Mouse (Mus musculus) limb, embryonic 11.5 days (tissue): ENCODE data around the gene Phxr2. TPM values are rescaled to one million over a fixed set of nuclear protein-coding genes. Genes with fewer than 3 reads are reported as not detected.
A peak's percentile ranks its signal among the peaks of the same experiment; 100 is the strongest.

Experiments used
- ATAC-seq: fragments of 200-750 bp; cut with Nextera tagmentation; 2 replicates; pipeline ENCODE4 v1.8.0; 2017; ENCODE audit warnings: low read depth; ENCODE audit not compliant: insufficient number of reproducible peaks, low FRiP score, low TSS enrichment
- DNase-seq: peaks from one replicate; pipeline ENCODE4 v3.0.0-alpha.2; 2015; ENCODE audit warnings: low spot score
- H3K27ac ChIP-seq: fragments of 300-500 bp; sonication (generic); replicated peaks from 2 replicates; pipeline ENCODE4 v1.5.1; 2014; ENCODE audit warnings: low read depth, mild to moderate bottlenecking, low read length
- H3K27me3 ChIP-seq: fragments of 300-500 bp; sonication (generic); 2 replicates; pipeline ENCODE4 v1.6.1; 2014; ENCODE audit warnings: mild to moderate bottlenecking, low read length, mixed read lengths; ENCODE audit not compliant: control insufficient read depth, insufficient read depth
- H3K36me3 ChIP-seq: fragments of 300-500 bp; sonication (generic); 2 replicates; pipeline ENCODE4 v1.6.1; 2014; ENCODE audit warnings: mild to moderate bottlenecking, low read length, moderate library complexity, mixed read lengths; ENCODE audit not compliant: control insufficient read depth, insufficient read depth
- H3K4me1 ChIP-seq: fragments of 300-500 bp; sonication (generic); 2 replicates; pipeline ENCODE4 v1.6.1; 2014; ENCODE audit warnings: low read length, mixed read lengths; ENCODE audit not compliant: control insufficient read depth, insufficient read depth
- H3K4me2 ChIP-seq: fragments of 300-500 bp; sonication (generic); 2 replicates; pipeline ENCODE4 v1.6.1; 2014; ENCODE audit warnings: low read depth, mild to moderate bottlenecking, moderate library complexity; ENCODE audit not compliant: severe bottlenecking
- H3K4me3 ChIP-seq: fragments of 300-500 bp; sonication (generic); 2 replicates; pipeline ENCODE4 v1.5.1; 2014; ENCODE audit warnings: low read depth, low read length
- H3K9ac ChIP-seq: fragments of 300-500 bp; sonication (generic); 2 replicates; pipeline ENCODE4 v1.6.1; 2014; ENCODE audit warnings: mild to moderate bottlenecking, low read length
- H3K9me3 ChIP-seq: fragments of 300-500 bp; sonication (generic); 2 replicates; pipeline ENCODE4 v1.6.1; 2016; ENCODE audit warnings: low read length; ENCODE audit not compliant: control insufficient read depth
- WGBS: fragments of 180-500 bp; shearing (Covaris S2); extraction: QIAGEN DNeasy Blood & Tissue Kit; methylation state at CpG from one replicate; pipeline ENCODE4 v1.1.7; 2014; 5-methylcytosine and 5-hydroxymethylcytosine counted together
- polyA plus RNA-seq: library from polyadenylated mRNA; unstranded; fragments of >200 nt; fragmentation: Nextera tagmentation; extraction: Ambion mirVana; gene quantifications from 2 replicates; pipeline ENCODE4 v1.2.1, GENCODE M21; 2014

Phxr2 gene
- polyA plus RNA-seq, 1 experiment from 2014 or later, result not detected

DNA sequence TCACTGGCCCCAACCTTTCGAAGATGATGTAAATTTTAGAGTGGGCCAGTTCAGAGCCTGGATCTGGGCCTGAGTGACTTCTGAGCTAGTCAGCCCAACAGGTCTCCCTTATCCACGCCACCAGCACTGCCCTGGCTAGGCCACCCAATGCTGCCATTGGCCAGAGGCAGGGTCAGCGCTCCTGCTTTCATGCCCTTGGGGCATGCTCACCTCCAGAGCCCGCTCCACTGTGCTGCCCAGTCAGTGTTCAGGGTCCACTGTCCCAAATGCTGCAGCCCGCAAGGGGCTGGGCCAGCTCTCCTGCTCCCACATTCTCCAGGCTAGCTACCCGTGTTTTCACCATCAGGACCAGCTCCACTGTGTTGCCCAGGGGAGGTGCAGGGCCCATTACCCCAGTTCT lies 23.9 kb upstream of the Phxr2 start:
- no peak overlapping the region for H3K4me3 ChIP-seq
- H3K36me3 ChIP-seq, result no peaks in the 10 kb centered on the region
- H3K9ac ChIP-seq, result no peak overlapping the region
- WGBS, result 95% methylated on average over 6 of the region's 6 CpGs
- H3K27ac ChIP-seq, result no peak overlapping the region
- H3K9me3 ChIP-seq, result no peaks in the 10 kb centered on the region
- DNase-seq (no peak), ATAC-seq (0 out of 2 replicates have a peak, but pooled peaks have one; percentile 21)
- H3K4me2 ChIP-seq, result no peak overlapping the region
- H3K27me3 ChIP-seq, result no peaks in the 10 kb centered on the region
- no peaks in the 10 kb centered on the region for H3K4me1 ChIP-seq

DNA sequence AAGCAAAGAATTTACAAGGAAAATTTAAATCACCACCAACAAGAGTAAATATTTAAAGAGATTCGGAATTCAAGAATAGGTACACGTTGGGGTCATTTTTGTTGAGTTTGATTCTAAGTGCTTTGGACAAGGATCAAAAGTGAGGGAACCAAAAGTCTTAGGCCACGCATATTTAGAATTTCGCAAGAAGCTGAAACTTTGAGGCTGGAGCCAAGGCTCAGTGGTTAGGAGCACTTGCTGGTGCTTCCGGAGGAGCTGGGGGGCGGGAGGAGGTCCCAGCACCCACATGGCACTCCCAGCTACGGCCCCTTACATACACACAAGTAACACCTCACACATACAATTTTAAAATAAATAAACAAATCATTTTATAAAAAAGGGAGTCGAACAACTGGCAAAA lies 20.5 kb upstream of the Phxr2 start:
- H3K27ac ChIP-seq, result no peak overlapping the region
- 94% methylated on average over 8 of the region's 8 CpGs for WGBS
- no peak for DNase-seq
- no peaks in the 10 kb centered on the region for H3K27me3 ChIP-seq
- ATAC-seq, result no peak
- no peak overlapping the region for H3K4me3 ChIP-seq
- no peak overlapping the region for H3K9ac ChIP-seq
- no peaks in the 10 kb centered on the region for H3K9me3 ChIP-seq
- H3K36me3 ChIP-seq, result no peaks in the 10 kb centered on the region
- no peak overlapping the region for H3K4me2 ChIP-seq
- no peaks in the 10 kb centered on the region for H3K4me1 ChIP-seq

- WGBS, result 91% methylated on average over 8 of the region's 8 CpGs
- Histone ChIP-seq H3K27ac (no peak overlapping the region), H3K9me3 (no peaks in the 10 kb centered on the region), H3K4me3 (no peak overlapping the region), H3K4me1 (no peaks in the 10 kb centered on the region), H3K27me3 (no peaks in the 10 kb centered on the region), H3K36me3 (no peaks in the 10 kb centered on the region), H3K4me2 (no peak overlapping the region), H3K9ac (no peak overlapping the region)
- ATAC-seq, result no peak
- no peak for DNase-seq
Measured at GRCm38 (mm10) chr10:99145611-99146010, 19.5 kb upstream of the Phxr2 start.

DNA sequence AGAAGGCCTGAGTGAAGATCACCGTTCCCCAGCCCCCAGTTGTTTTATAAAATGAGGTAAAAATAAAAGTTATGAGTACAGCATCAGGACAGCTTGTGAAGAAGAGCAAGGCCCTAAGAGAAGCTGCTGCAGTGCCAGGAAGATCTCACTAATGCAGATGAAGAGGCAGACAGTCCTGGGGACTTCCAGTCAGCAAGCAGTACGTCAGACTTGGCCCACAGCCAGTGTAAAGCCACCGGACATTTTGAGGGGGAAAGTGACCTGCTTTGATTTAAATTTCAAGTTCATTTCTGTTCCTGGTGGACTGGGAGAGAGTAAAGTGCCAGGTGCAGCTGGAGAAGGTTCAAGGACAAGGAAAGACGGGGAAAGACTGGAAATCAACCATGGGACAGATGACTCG lies 10.2 kb upstream of the Phxr2 start:
- ATAC-seq (no peak), DNase-seq (no peak)
- Histone ChIP-seq H3K4me2 (no peak overlapping the region), H3K36me3 (peaks cover 2% of the 10 kb centered on the region; the same call in 1 of the 2 replicates), H3K27ac (no peak overlapping the region), H3K4me3 (no peak overlapping the region), H3K9me3 (no peaks in the 10 kb centered on the region; the same call in 1 of the 2 replicates), H3K27me3 (no peaks in the 10 kb centered on the region), H3K4me1 (no peaks in the 10 kb centered on the region), H3K9ac (no peak overlapping the region)
- 90% methylated on average over 5 of the region's 5 CpGs for WGBS

DNA sequence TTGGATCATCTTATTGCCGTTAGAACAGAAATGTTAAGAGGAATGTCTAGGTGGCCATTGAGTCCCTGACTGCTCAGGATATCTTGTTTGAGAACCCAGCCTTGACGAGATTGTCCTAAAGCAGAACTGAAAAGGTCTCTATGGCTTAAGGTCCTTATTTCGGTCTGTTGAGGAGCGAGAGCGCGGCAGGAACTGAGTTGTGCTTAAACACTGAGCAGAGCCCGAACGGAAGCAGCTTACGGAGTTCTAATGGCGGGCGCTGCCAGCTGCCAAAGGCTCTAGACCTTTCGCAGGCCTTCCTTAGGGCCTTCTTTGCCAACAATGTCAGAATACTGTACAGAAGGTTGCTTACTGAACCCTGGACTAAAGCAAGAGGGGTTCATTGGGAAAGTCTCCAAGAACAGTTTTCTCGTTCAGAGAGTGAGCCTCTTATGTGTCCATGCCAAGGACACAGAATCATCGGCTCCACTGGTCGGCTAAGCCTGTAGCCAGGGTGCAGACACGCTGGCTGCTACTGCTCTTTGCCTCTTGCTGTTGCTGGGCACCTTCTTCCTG lies 7.3 kb upstream of the Phxr2 start:
- 94% methylated on average over 16 of the region's 16 CpGs for WGBS
- Histone ChIP-seq H3K27ac (no peak overlapping the region), H3K4me2 (no peak overlapping the region), H3K9me3 (no peaks in the 10 kb centered on the region), H3K4me1 (peaks cover 5% of the 10 kb centered on the region), H3K36me3 (no peaks in the 10 kb centered on the region), H3K9ac (no peak overlapping the region), H3K27me3 (no peaks in the 10 kb centered on the region), H3K4me3 (no peak overlapping the region)
- no peak for DNase-seq
- no peak for ATAC-seq

- Histone ChIP-seq H3K36me3 (no peaks in the 10 kb centered on the region), H3K4me3 (no peak overlapping the region), H3K9me3 (no peaks in the 10 kb centered on the region), H3K9ac (no peak overlapping the region), H3K4me1 (peaks cover 5% of the 10 kb centered on the region), H3K27ac (no peak overlapping the region), H3K27me3 (no peaks in the 10 kb centered on the region), H3K4me2 (no peak overlapping the region)
- WGBS, result 90% methylated on average over 11 of the region's 11 CpGs
- no peak for ATAC-seq
- DNase-seq, result no peak
Measured at GRCm38 (mm10) chr10:99132595-99133272, 6.6 kb upstream of the Phxr2 start.

GRCm38 (mm10) chr10:99132189-99132588 lies 6.1 kb upstream of the Phxr2 start:
- Histone ChIP-seq H3K4me2 (no peak overlapping the region), H3K9ac (no peak overlapping the region), H3K4me1 (peaks cover 5% of the 10 kb centered on the region), H3K27ac (no peak overlapping the region), H3K27me3 (no peaks in the 10 kb centered on the region), H3K4me3 (no peak overlapping the region), H3K9me3 (no peaks in the 10 kb centered on the region), H3K36me3 (no peaks in the 10 kb centered on the region)
- ATAC-seq (peak; percentile 58; the same call in 1 of the 2 replicates), DNase-seq (no peak)
- 88% methylated on average over 6 of the region's 6 CpGs for whole genome bisulfite sequencing

GRCm38 (mm10) chr10:99131298-99131697 lies 5.2 kb upstream of the Phxr2 start:
- 63% methylated on average over 5 of the region's 5 CpGs for WGBS
- H3K4me1 ChIP-seq, result peaks cover 5% of the 10 kb centered on the region
- no peak overlapping the region for H3K4me2 ChIP-seq
- no peak for ATAC-seq
- DNase-seq, result no peak
- no peak overlapping the region for H3K9ac ChIP-seq
- H3K27ac ChIP-seq, result no peak overlapping the region
- H3K36me3 ChIP-seq, result no peaks in the 10 kb centered on the region
- no peaks in the 10 kb centered on the region for H3K9me3 ChIP-seq
- H3K27me3 ChIP-seq, result no peaks in the 10 kb centered on the region
- H3K4me3 ChIP-seq, result no peak overlapping the region

- no peaks in the 10 kb centered on the region for H3K27me3 ChIP-seq
- H3K4me1 ChIP-seq, result peaks cover 5% of the 10 kb centered on the region
- no peak overlapping the region for H3K4me2 ChIP-seq
- no peak overlapping the region for H3K9ac ChIP-seq
- DNase-seq (no peak), ATAC-seq (no peak)
- H3K4me3 ChIP-seq, result no peak overlapping the region
- WGBS, result 58% methylated on average over 6 of the region's 6 CpGs
- H3K9me3 ChIP-seq, result no peaks in the 10 kb centered on the region
- no peak overlapping the region for H3K27ac ChIP-seq
- H3K36me3 ChIP-seq, result no peaks in the 10 kb centered on the region
Measured at GRCm38 (mm10) chr10:99130611-99131010, 4.5 kb upstream of the Phxr2 start.
